Mouse (Mus musculus) erythroid progenitor cell, adult 5-6 weeks (primary cell): Measurements from ENCODE around the gene Vpreb3. TPM values are rescaled to one million over a fixed set of nuclear protein-coding genes. Genes with fewer than 3 reads are reported as not detected.

ENCODE experiments used
- ATAC-seq: replicated peaks from 2 replicates; pipeline ENCODE4 v1.8.0; 2016; ENCODE audit warnings: moderate number of reproducible peaks, mild to moderate bottlenecking, moderate TSS enrichment, inconsistent platforms; ENCODE audit not compliant: poor library complexity, low FRiP score, severe bottlenecking
- total RNA-seq, 2 experiments: library from RNA; stranded (forward) in 1 of 2; stranded (reverse) in 1 of 2; fragments of 150-400 nt in 1 of 2; fragments of 186-747, 209-891 nt in 1 of 2; gene quantifications; 2 replicates each; pipeline versions ENCODE4 v1.2.3 to v1.2.4; 2015 to 2017; ENCODE audit warnings: low replicate concordance in 2 of 2

Vpreb3 gene
- total RNA-seq (2015; ENCODE audit: low replicate concordance) (85.1 and 89.7 TPM in 2 replicates), total RNA-seq (2017; ENCODE audit: low replicate concordance) (31.5 and 39.7 TPM in 2 replicates)

DNA sequence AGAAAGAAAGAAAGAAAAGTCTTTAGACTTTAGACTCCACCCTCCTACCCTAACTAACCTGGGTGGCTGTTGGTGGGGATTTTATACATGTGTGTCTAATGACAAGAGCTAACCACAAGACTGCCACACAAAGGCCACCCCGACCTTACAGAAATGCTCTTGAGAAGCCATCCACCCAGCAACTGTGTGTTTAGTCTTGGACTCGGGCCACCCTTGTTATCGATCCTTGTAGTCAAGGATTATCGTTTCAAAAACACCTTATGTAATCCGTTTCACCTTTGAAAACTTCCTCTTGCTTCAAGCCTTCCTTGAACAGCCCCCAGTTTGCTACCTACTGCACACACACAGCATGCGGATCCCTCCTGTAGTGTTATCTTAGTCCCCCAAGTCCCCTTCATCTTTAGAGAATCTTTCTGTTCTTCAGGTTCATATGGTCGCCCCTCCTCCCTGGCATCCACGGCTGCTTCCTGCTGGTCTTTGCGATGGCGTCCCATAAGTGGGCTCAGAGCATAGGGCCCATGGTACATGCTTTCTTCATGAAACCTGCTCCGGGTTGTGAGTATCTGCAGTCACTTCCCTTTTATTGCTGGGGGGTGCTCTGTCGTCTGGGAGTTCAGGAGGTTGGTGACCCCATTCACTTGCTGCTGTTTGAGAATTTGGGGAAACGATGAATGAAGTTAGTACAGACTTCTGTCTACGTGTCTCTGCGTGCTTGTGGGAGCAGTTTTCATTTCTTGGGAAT, at the start of gene Vpreb3:
TSS of gene Vpreb3 (plus strand) at position 322 of the 742 bp plus-strand sequence.
- no peak for ATAC-seq

DNA sequence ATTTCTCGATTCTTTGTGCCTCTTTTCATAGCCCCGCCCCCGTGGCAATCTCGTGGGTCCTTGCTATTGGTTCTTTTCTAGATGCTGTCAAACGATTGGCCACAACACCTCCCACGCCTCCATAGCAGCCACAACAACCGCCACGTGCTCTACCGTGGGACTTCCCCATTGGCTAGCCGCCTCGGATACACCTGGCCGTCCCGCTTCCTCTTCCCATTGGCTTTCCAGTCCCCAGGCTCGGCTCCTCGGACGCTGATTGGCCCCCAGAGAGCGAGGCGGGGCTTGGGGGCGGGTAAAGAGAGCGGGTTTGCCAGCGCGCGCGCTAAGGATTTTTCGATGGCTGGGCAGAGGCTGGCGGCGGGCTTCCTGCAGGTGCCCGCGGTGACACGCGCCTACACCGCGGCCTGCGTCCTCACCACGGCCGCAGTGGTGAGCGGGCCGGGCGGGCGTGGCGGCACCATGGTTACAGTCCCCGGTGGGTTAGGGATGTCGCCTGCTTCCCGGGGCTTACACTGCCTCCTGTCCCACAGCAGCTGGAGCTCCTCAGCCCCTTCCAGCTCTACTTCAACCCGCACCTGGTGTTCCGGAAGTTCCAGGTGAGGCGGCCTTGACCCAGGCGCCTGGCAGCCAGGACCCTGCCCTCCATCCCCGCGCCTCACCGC, 49.6 kb upstream of the Vpreb3 start, which contains the start of gene Derl3:
TSS of gene Derl3 (plus strand) at position 325 of the 662 bp plus-strand sequence.
- ATAC-seq, result peak; percentile 98

GRCm38 (mm10) chr10:75894601-75895000, 48.3 kb upstream of the Vpreb3 start:
- ATAC-seq, result no peak

GRCm38 (mm10) chr10:75895730-75896129, 47.1 kb upstream of the Vpreb3 start:
- ATAC-seq, result no peak

- ATAC-seq, result no peak
Observed at GRCm38 (mm10) chr10:75896208-75896607, 46.6 kb upstream of the Vpreb3 start.

DNA sequence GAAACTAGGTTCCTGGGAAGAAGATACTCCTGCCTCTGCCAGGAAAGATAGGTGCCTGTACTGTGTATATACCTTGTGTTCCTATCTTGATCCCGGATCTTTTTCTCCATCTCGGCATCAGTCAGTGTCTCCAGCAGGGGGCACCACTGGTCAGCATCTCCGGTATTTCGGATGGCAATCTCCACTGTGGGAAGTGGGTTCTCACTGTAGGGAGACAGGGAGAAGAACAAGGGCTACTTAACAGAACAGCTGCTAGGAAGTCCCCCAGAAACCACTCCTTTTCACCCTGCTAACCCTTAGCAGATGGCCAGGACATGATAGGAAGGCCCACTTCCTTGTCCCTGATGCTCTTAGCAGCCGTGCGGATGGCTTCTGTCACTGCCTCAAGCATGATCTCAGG, 45.5 kb upstream of the Vpreb3 start:
- ATAC-seq, result no peak

- ATAC-seq, result no peak
Observed at GRCm38 (mm10) chr10:75898039-75898564, 44.8 kb upstream of the Vpreb3 start.

DNA sequence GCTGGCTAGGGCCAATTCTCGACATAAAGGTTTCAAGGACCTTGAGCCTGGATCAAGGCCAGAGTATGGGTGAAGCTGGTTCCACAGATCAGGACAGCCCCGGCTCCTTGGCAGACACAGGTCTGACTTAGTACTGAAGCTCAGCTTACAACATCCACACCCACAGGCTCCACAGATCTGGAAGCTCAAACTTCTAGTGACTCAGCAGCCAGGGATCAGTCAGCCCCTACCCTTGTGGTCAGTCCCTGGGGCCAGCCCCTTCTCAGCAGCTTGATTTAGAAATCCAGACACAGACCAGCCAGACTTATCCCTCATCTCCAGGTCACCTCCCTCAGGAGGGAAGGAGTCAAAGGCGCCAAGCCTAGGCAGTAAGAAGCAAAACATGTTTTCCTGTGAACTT, 44.0 kb upstream of the Vpreb3 start:
- ATAC-seq, result no peak

GRCm38 (mm10) chr10:75904391-75904790, 38.5 kb upstream of the Vpreb3 start:
- no peak for ATAC-seq

DNA sequence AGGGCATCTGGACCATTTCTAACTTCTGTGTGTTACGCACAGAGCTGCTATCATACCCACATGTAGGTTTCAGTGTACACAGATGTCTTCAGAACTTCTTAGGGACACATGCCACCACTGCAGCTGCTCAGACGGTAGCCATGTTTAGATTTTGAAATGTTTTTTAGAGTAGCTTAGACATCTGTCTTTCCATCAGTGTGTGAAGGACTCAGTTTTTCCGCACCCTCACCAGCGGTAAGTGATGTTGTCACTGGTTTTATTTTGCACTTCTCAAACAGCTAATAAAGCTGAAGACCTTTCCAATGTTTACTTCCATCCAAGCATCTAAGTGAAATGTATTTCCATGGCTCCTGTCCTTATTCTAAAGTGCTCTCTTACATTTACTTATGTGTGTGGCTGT, 36.0 kb upstream of the Vpreb3 start:
- ATAC-seq, result no peak

- no peak for ATAC-seq
Observed at GRCm38 (mm10) chr10:75910698-75911097, 32.2 kb upstream of the Vpreb3 start.

DNA sequence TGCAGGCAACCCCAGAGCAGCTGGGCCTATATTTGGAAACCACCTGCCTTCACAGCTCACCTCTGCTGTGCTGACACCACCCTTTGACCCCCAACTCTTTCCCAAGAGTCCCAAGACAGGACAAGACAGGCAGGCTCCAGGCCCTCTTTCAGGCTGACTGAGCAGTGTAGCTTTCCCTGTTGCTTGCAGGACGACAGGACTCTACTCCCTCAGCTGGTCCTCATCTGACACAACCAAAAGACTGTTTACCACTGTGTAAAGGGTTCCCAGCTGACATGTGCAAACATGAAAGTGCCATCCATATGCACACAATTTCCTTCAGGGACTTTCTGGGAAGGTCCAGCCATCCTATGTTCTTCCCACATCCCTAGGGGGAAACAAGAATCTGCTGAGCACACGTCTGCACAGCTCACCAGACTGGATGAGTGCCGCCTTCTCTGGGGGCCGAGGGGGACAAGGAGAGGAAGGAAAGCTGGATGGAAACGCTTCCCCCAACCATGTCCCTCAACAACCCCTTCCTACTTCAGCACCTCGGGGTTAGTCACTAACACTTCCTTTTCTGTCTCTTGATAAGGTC, 29.8 kb upstream of the Vpreb3 start:
- no peak for ATAC-seq

- ATAC-seq, result no peak
Observed at GRCm38 (mm10) chr10:75915557-75915956, 27.3 kb upstream of the Vpreb3 start.

DNA sequence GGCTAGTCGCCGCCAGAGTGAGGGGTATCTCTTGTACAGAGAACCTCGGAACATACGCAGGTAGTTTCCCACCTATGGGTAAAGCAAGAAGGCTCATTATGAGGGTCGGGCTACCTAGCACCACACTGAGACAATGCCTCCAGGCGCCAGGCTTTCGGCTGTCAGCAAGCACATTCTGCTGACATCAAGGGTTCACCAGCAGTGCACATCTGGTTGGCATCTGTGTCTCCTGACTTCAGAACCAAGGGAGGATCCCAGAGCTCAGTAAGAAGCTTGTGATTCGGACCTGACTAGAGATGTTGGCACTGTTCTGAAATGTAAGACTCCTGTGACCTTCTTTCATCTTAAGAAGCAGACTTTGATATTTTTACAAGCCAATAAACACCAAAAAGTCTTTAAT, 26.0 kb upstream of the Vpreb3 start:
- no peak for ATAC-seq

- ATAC-seq, result no peak
Observed at GRCm38 (mm10) chr10:75919026-75919425, 23.8 kb upstream of the Vpreb3 start.

- peak; percentile 88 for ATAC-seq
Observed at GRCm38 (mm10) chr10:75921026-75921725, 21.7 kb upstream of the Vpreb3 start, which contains the start of gene Smarcb1. Gene Smarcb1 (minus strand): TSS chr10:75921617.

DNA sequence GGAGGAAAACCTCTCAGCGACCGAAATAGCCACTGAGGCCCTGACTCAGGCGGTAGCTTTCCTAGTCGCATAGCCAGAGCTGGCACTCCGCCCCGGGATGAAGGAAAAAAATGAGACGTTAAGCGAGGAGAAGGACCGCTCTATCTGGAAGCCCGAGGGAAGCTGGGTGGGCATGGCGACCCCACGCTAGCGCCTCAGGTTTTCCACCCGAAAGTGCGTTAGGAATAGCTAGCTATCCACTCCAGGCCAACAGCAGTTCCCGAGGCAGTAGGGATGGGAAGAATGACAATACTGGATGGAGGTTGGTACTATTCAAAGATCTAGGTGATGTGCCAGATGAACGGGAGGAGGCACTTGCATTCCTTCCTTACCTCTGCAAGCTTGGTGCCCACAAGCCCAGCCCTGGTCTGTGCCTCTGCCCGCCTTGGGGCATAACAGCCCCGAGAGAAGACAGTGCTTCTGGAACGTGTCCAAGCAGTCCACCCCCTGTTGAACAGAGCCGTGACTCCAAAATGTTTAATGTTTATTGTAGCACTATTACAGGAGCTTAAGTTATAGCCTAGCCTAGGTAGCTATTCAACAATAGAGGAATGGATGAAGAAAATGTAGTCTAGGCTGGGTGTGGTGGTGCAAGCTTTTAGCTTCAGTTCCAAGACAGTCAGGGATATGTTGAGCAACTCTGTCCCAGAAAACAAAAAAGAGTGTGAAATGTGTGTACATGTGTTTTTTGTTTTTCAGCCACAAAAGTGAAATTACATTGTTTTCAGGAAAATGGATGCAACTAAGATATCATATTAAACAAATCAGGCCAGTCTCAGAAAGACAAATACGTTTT, 20.9 kb upstream of the Vpreb3 start:
- ATAC-seq, result peak; percentile 53

DNA sequence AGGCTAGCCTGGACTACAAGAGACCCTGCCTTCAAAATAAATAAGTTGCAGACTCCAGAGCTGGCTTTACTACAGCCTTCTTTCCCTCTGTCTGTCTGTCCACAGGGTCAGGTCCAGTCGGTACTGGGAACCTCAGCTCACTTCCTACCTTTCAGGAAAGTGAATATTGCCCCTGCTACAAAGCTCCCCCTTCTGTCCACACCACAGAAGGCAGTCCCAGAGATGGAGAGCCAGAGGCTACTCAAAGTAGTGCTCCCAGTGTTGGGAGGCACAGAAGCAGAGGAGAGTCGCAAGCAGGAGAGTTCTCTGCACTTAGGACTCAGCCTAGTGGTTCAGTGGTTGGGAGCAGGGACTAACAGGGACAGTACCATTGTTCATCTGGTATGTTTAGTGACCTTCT, 18.5 kb upstream of the Vpreb3 start:
- no peak for ATAC-seq

DNA sequence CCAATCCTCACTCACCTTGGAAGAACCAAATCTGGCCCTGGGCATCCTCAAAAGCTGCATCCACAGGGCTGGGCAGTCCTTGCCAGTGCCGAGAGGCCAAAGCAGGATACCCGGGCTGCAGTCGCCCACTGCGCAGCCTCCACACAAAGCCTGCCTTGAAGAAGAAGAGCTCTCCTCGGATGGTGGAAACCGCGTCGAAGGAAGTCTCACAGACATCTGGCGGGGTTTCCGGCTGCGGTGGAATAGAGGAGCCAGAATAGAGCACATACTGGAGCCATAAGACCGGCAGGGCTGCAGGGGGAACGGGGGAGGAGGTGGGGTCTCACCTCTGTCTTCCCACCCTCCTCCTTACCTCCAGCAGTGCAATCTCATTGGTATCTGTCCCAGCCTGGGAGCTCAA, 16.5 kb upstream of the Vpreb3 start:
- ATAC-seq, result no peak
